Mouse (Mus musculus) liver, adult 2 months (tissue): ENCODE measurements around the gene Cdx2. TPM values are rescaled to one million over a fixed set of nuclear protein-coding genes. Genes with fewer than 3 reads are reported as not detected.

Experiments
- DNase-seq: peaks from one replicate; pipeline ENCODE4 v3.0.0-alpha.2; 2011; ENCODE audit warnings: low read depth, low spot score; ENCODE audit errors: extremely low read depth
- H3K27ac ChIP-seq: fragments of 200-500 bp; replicated peaks from 2 replicates; pipeline ENCODE4 v1.5.1; 2012; ENCODE audit warnings: low read depth, mild to moderate bottlenecking, control low read depth, inconsistent platforms, low read length; ENCODE audit not compliant: insufficient read depth
- H3K27me3 ChIP-seq: fragments of 200-500 bp; 2 replicates; pipeline ENCODE4 v1.6.1; 2012; ENCODE audit warnings: mild to moderate bottlenecking, moderate library complexity, low read length, inconsistent platforms; ENCODE audit not compliant: control insufficient read depth, insufficient read depth
- H3K36me3 ChIP-seq: fragments of 200-500 bp; 2 replicates; pipeline ENCODE4 v1.6.1; 2012; ENCODE audit warnings: low read length, inconsistent platforms; ENCODE audit not compliant: control insufficient read depth, insufficient read depth
- H3K4me1 ChIP-seq: fragments of 200-500 bp; 2 replicates; pipeline ENCODE4 v1.6.1; 2011; ENCODE audit warnings: low read length; ENCODE audit not compliant: control insufficient read depth, insufficient read depth
- H3K4me3 ChIP-seq: fragments of 200-500 bp; 2 replicates; pipeline ENCODE4 v1.5.1; 2011; ENCODE audit warnings: low read depth, mild to moderate bottlenecking, control low read depth, low read length, moderate library complexity; ENCODE audit not compliant: insufficient read depth
- H3K79me2 ChIP-seq: fragments of 200-500 bp; 2 replicates; pipeline ENCODE4 v1.6.1; 2012; ENCODE audit warnings: inconsistent platforms, mild to moderate bottlenecking, low read length, moderate library complexity; ENCODE audit not compliant: control insufficient read depth, insufficient read depth
- H3K9ac ChIP-seq: fragments of 200-500 bp; 2 replicates; pipeline ENCODE4 v1.6.1; 2012; ENCODE audit warnings: low read depth, mild to moderate bottlenecking, control low read depth, inconsistent platforms, low read length
- CTCF ChIP-seq: fragments of 200-500 bp; IDR thresholded peaks from 2 replicates; pipeline ENCODE4 v1.5.1; 2011; ENCODE audit warnings: low read depth, low read length, control low read depth
- POLR2A ChIP-seq: fragments of 200-500 bp; IDR thresholded peaks from 2 replicates; pipeline ENCODE4 v1.6.1; 2011; ENCODE audit warnings: low read length, control low read depth; ENCODE audit not compliant: insufficient read depth; ENCODE audit errors: extremely low read depth
- WGBS: fragments of 180-500 bp; shearing (Covaris S2); methylation state at CpG from one replicate; pipeline ENCODE4 v1.1.7; 2018; 5-methylcytosine and 5-hydroxymethylcytosine counted together
- polyA plus RNA-seq: library from polyadenylated mRNA; depleted of rRNA; stranded (reverse); fragments of >200 nt; gene quantifications from 2 replicates; pipeline ENCODE4 v1.2.3, GENCODE M21; 2012
- total RNA-seq: library from RNA; depleted of rRNA; stranded (reverse); fragments of >200 nt; gene quantifications from 2 replicates; pipeline ENCODE4 v1.2.3, GENCODE M21; 2014

Cdx2 gene
- total and polyA plus RNA-seq, 2 experiments: 0.04 TPM; not detected in 1

GRCm38 (mm10) chr5:147314646-147315431 lies 7.8 kb upstream of the Cdx2 start:
- peaks cover 5% of the 10 kb centered on the region; the same call in 1 of the 2 replicates for H3K79me2 ChIP-seq
- H3K4me3 ChIP-seq: no peak overlapping the region
- peaks cover 7% of the 10 kb centered on the region; the same call in 1 of the 2 replicates for H3K36me3 ChIP-seq
- 71% methylated on average over 39 of the region's 39 CpGs for WGBS
- no peak overlapping the region for H3K9ac ChIP-seq
- no peak for TF ChIP-seq CTCF
- no peaks in the 10 kb centered on the region; the same call in 1 of the 2 replicates for H3K27me3 ChIP-seq
- no peak overlapping the region for H3K27ac ChIP-seq
- H3K4me1 ChIP-seq: peaks cover 7% of the 10 kb centered on the region
- no peak for DNase-seq

GRCm38 (mm10) chr5:147312830-147313685 lies 6.0 kb upstream of the Cdx2 start:
- no peak overlapping the region for H3K27ac ChIP-seq
- H3K9ac ChIP-seq: no peak overlapping the region
- H3K27me3 ChIP-seq: peaks cover 5% of the 10 kb centered on the region; the same call in 1 of the 2 replicates
- TF ChIP-seq CTCF (no peak; the same call in 1 of the 2 replicates), POLR2A (no peak; the same call in 1 of the 2 replicates)
- DNase-seq: no peak
- no peaks in the 10 kb centered on the region for H3K4me1 ChIP-seq
- no peaks in the 10 kb centered on the region for H3K79me2 ChIP-seq
- WGBS: 9% methylated on average over 27 of the region's 27 CpGs
- H3K4me3 ChIP-seq: no peak overlapping the region
- H3K36me3 ChIP-seq: peaks cover 7% of the 10 kb centered on the region; the same call in 1 of the 2 replicates

- Histone ChIP-seq H3K4me3 (no peak overlapping the region), H3K36me3 (no peaks in the 10 kb centered on the region; the same call in 1 of the 2 replicates), H3K27ac (no peak overlapping the region), H3K27me3 (peaks cover 30% of the 10 kb centered on the region), H3K79me2 (no peaks in the 10 kb centered on the region), H3K9ac (no peak overlapping the region), H3K4me1 (no peaks in the 10 kb centered on the region)
- 4% methylated on average over 2 of the region's 2 CpGs for WGBS
- TF ChIP-seq POLR2A: no peak
- no peak for TF ChIP-seq CTCF
- no peak for DNase-seq
These were observed 2.7 kb upstream of the Cdx2 start for GRCm38 (mm10) chr5:147309786-147310185.

- H3K79me2 ChIP-seq: no peaks in the 10 kb centered on the region
- no peak overlapping the region for H3K27ac ChIP-seq
- H3K27me3 ChIP-seq: peaks cover 38% of the 10 kb centered on the region
- TF ChIP-seq POLR2A (no peak), CTCF (no peak)
- no peak overlapping the region for H3K4me3 ChIP-seq
- no peak for DNase-seq
- WGBS: 22% methylated on average over 9 of the region's 9 CpGs
- no peaks in the 10 kb centered on the region for H3K36me3 ChIP-seq
- no peak overlapping the region for H3K9ac ChIP-seq
- H3K4me1 ChIP-seq: no peaks in the 10 kb centered on the region
These were observed 1.4 kb upstream of the Cdx2 start for GRCm38 (mm10) chr5:147308451-147308850.

GRCm38 (mm10) chr5:147307398-147307785 lies 322 bp upstream of the Cdx2 start:
- TF ChIP-seq CTCF (no peak), POLR2A (no peak)
- WGBS: 8% methylated on average over 12 of the region's 12 CpGs
- no peak overlapping the region for H3K27ac ChIP-seq
- H3K27me3 ChIP-seq: peaks cover 38% of the 10 kb centered on the region
- H3K79me2 ChIP-seq: no peaks in the 10 kb centered on the region
- H3K4me1 ChIP-seq: no peaks in the 10 kb centered on the region
- DNase-seq: no peak
- H3K4me3 ChIP-seq: no peak overlapping the region
- H3K36me3 ChIP-seq: no peaks in the 10 kb centered on the region
- no peak overlapping the region for H3K9ac ChIP-seq
